Mouse (Mus musculus): ENCODE results near the gene Tmem41a. TPM values are rescaled to one million over a fixed set of nuclear protein-coding genes. Genes with fewer than 3 reads are reported as not detected.
"Not testable (repeated sequence)": the region's sequence is repeated elsewhere in the genome, so short reads cannot be mapped to it uniquely, and the experiment has no call there.

The Tmem41a gene
- total RNA-seq (2015; ENCODE audit: low replicate concordance) (2.1 and 8.6 TPM in 2 replicates), total RNA-seq (2017; ENCODE audit: low replicate concordance) (3.8 and 4.1 TPM in 2 replicates)

DNA sequence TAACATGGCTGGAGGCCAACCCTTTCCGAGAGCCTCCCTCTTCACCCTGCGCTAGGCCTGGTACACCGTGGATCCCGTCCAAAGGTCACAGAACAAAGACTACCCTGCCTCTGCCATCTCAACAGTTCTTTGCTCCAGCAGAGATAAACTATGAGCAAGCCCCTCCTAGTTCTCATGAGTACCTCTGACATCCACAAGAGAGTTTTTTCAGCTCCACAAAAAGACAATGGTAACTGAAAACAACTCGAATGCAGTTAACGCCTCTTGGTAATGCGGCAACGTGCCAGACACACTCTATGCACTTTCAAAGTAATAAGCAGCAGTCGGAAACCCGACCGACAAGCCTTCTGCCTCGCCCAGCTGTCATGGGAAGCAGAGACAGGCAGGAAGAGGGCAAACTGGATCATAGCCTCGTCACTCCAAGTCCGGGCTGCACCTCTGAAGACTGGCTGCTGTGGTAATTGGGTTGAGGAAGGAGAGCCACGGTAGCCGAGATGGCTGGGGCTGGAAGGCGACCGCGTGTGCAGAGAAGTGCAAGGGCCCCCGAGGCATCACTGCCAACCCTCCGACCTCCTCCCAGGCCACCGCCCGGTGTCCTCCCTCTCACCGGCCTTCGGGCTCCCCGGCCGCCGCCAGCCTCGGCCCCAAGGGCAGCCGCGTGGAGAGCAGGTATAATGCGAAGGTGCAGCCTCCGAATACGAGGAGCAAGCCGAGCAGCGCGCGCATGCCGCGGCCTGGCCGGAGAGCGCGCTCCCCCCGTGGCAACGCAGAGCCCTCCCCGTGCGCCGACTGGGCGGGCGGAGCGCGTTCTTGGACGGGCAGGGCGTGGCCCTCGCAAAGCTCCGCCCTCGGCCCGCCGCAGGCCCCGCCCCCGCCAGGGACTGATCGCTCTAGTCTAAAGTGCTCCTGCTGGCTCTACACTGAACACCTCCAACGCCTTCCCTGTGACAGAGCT, at the start of gene Tmem41a:
Gene Tmem41a, minus strand, starts transcription at position 792 of the 955 bp plus-strand sequence.
- ATAC-seq (replicated peaks; ENCODE audit: low FRiP score, poor library complexity, severe bottlenecking) = peak; percentile 95

DNA sequence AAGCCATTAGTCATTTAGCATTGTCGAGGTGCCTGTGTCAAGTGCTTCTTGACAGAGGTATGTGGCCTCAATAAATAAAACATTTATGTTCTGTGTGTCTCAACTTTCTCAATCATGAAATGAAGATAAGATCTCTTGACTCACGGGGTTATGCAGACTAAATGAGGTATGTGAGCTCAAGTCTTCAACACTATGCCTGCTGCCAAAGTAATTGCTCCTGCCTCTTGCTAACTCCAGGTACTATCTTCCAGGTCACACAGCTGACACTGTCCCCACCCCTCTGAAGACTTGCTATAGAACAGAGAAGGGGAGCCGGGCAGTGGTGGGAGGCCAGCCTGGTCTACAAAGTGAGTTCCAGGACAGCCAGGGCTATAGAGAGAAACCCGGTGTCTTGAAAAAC, 49.0 kb upstream of the Tmem41a start:
- peak; percentile 53 for ATAC-seq (replicated peaks; ENCODE audit: low FRiP score, poor library complexity, severe bottlenecking)

DNA sequence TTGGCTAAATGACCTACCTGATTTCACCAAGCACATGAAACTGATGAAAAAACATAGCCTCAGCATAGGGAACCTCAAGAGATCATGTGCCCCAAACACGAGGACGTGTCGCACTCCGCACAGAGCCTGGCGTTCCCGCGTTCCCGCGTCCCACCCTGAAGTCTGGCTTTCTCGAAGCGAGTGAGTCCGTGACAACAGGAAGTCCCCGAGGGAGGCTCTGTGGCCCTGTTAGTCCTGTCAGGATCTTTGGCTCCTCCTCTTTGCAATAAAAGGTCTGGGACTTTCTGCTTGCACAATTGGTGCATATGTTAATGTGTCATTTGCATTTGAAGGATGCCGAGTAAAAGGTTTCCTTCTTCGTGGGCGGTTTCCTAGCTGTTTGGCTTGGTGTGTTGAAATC, 48.0 kb upstream of the Tmem41a start, which contains the start of gene Liph:
Gene Liph, minus strand, starts transcription at position 360 of the 400 bp plus-strand sequence.
- peak; percentile 38 for ATAC-seq (replicated peaks; ENCODE audit: low FRiP score, poor library complexity, severe bottlenecking)

DNA sequence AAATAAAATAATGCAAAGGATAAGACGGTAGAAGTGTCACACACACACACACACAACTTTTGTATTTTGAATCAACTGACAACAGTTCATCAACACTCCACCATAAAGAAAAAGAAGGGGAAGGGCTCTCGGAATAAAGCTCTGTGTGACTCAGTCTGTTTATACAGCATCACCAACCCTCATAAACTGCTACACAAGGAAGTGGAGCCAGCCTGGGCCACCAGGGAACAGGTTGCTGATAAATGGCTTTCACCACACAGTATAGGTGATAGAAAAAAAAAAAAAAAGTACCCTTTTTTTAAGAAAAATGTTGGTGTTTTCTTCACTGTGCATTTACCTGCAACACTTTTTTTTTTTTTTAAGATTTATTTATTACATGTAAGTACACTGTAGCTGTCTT, 44.4 kb upstream of the Tmem41a start:
- no peak for ATAC-seq (replicated peaks; ENCODE audit: low FRiP score, poor library complexity, severe bottlenecking)

DNA sequence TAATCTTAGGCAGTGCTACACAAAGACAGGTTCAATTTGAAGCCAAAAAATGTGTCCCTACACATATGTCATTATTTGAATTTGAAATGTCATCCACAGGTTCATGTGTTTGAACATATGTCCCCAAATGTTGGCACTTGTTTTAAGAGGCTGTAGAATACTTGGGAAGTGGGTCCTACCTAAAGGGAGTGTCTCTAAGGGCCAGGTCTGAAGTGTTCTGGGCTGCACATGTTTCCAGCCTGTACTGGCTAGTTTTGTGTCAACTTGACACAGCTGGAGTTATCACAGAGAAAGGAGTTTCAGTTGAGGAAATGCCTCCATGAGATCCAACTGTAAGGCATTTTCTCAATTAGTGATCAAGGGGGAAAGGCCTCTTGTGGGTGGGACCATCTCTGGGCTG, 43.5 kb upstream of the Tmem41a start:
- not testable (repeated sequence) for ATAC-seq (replicated peaks; ENCODE audit: low FRiP score, poor library complexity, severe bottlenecking)

DNA sequence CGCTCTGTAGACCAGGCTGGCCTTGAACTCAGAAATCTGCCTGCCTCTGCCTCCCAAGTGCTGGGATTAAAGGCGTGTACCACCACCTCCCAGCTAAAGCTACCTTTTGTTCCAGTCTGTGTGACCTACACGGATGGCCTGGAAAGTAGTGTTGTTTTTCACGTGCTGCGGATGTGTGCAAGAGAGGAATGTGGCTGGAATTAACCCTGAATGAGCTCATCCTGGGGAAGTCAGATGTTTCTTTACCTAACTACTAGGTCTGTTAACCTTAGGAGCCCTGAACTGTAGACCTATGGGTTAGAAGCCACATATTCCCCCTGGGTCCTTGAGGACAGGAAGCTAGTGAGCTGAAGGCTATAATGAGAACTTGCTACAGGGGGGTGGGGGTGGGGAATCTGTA, 40.6 kb upstream of the Tmem41a start:
- no peak for ATAC-seq (replicated peaks; ENCODE audit: low FRiP score, poor library complexity, severe bottlenecking)

DNA sequence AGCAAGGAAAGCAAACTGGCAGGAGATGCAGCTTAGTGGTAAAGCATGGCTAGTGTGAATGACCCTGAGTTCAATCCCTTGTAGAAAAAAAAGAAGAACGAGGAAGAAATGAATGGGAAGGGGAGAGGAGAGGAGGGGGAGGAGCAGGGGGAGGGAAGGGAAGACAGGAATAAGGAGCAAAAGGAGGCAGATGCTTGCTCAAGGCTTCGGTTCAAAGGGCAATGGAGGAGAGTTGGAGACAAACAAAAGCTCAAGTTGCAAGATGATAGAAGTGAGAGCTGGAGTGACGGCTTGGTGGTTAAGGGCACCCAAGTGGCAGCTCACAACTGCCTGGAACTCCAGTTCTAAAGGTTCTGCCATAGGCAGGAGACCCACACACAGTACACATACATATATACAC, 38.8 kb upstream of the Tmem41a start:
- no peak for ATAC-seq (replicated peaks; ENCODE audit: low FRiP score, poor library complexity, severe bottlenecking)

DNA sequence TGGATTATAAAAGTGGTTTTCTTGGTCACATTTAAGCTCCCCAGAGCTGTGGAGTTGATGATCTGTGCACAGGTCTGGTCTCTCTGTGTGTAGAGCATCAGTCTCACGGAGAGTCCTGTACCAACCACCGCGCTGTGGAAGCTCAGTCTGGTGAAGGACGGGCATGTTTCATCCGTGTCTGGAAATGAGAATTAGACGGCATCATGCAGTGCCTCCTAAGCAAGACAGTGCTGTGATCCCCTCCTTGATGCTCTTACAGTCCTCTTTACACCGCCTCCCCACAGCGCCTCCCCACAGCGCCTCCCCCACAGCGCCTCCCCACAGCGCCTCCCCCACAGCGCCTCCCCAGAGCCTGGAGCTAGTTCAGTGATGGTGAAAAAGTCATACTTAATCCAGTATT, 36.7 kb upstream of the Tmem41a start:
- ATAC-seq (replicated peaks; ENCODE audit: low FRiP score, poor library complexity, severe bottlenecking) = no peak

DNA sequence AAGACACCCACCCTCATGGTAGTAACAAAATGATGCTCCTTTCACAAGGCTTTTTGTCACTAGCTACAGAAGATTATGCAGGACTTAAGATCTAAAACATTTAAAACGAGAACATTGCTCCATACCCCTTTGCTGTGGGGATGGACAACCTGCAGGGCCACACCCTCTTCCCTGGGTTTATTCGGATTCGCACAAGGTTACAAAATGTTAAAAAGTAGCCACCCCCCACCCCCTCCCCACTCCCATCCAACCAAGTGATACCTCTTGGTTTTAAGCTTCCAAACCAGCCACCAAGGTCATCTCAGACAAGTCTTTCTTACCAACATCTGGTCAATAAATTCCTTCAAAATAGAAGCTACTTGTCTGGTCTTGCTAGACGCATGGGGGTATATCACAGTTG, 36.2 kb upstream of the Tmem41a start:
- ATAC-seq (replicated peaks; ENCODE audit: low FRiP score, poor library complexity, severe bottlenecking) = no peak

DNA sequence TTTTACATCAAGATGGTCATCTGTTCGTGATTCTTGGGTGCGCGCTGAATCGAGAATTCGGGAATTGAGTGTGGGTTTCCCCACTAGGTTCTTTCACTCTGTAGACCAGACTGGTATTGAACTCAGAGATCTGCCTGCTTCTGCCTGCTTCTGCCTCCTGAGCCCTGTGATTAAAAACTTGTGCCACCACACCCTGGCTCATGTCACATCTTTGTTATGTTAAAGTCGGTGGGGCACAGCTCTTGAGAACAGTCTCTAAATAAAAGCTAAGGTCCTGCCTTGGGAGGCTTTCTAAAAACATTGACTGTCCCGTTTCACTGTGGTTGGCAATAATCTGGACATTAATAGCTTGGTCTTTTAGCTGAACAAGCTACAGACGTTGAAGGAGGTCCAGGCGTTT, 35.8 kb upstream of the Tmem41a start:
- no peak for ATAC-seq (replicated peaks; ENCODE audit: low FRiP score, poor library complexity, severe bottlenecking)

DNA sequence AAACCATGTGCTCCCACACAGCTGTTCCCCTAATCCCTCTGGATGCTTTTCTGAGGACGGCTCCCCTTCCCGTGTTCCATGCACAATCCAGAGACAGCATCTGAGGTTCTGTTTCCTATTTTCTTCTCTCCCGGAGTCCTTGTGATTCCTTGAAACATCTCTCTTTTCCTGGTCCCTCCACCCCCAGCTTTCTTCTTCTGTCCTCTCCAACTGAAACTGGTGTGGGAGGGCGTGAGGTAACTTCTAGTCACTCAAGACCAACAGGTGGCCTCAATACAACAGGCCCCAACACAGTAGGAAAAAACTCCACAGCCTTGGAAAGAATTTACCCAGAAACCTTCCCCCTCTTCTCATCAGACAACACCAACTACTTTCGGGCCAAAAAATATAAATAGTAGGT, 30.0 kb upstream of the Tmem41a start:
- ATAC-seq (replicated peaks; ENCODE audit: low FRiP score, poor library complexity, severe bottlenecking) = no peak

DNA sequence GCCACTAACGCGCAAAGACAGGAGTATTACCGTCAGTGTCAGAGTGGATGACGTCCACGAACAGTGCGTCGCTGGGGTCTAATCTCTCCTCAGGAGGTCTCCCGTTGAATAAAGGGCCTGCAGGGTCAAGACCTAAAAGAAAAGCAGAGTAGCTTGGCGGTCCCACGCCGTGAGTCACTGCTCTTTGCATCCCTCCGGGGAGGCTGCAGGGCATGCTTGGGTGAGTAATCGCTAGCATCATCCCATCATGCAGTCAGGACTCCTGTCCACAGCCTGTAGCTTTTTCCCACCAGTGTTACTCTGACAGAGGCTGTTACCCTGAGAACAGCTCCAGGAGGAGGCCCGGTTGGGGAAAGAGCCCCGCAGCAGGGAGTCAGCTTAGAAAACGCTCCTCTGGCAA, 28.9 kb upstream of the Tmem41a start:
- ATAC-seq (replicated peaks; ENCODE audit: low FRiP score, poor library complexity, severe bottlenecking) = no peak

DNA sequence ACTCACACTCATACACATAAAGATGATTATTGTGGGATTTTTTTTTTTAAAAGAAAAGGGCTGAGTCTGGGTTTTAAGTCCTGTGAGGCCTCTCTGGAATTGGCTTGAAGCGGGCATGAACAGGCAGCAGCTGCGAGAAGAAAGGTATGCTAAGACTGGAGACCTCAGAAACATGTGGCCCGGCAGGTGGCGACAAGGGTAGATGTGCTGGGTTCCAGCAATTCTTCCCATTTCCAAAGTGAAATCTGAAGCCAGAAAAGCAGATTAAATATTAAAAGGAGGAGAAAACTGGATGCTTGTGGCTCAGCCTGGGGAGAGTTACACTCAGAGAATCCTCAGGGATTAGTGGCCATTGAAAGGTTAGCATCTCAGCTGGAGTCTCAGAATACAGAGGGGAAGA, 24.1 kb upstream of the Tmem41a start:
- ATAC-seq (replicated peaks; ENCODE audit: low FRiP score, poor library complexity, severe bottlenecking) = no peak

DNA sequence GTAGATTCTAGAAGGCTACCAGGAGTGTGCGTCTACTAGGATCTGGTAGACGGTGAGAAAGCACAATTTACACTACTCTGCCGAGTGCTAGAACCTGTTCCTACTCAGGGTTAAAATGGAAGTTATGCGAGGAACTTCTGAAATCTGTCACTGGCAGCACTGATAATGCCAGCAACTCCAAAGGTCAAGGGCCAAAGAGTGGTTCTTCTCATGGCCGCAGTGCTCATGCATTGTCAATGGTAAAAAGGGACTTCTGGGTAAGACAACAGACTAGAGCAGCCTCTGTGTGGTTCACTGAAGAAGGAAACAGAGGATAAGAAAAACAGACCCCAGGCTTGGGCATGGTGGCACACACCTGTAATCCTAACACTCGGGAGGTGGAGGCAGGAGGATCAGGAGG, 23.2 kb upstream of the Tmem41a start:
- no peak for ATAC-seq (replicated peaks; ENCODE audit: low FRiP score, poor library complexity, severe bottlenecking)

DNA sequence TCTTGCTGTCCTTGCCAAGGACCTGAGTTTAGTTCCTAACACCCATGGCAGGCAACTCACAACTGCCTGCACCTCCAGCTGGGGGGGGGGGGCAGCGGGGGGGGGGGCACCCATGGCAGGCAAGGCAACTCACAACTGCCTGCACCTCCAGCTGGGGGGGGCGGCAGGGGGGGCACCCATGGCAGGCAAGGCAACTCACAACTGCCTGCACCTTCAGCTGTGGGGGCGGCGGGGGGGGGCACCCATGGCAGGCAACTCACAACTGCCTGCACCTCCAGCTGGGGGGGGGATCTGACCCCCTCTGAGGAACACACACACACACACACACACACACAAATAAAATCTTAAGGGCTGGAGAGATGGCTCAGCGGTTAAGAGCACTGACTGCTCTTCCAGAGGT, 22.5 kb upstream of the Tmem41a start:
- no peak for ATAC-seq (replicated peaks; ENCODE audit: low FRiP score, poor library complexity, severe bottlenecking)

DNA sequence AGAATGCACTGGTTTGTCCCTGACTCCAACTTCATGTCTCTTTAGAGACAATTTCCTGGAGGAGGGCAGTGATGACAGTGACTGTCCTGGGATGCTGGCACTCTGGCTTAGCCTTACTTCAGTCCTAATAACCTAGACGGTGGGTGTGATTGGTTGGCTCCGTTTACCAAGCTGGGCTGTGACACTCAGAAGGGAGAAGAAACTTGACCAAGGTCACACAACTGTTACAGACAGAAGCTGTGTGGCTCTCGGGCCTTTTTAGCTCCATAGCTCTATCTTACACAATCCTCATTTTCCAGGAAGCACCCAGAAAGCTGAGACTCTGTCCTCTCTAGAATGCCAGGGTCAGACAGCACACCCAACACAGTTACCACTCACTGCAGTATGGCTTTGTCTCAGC, 18.2 kb upstream of the Tmem41a start:
- no peak for ATAC-seq (replicated peaks; ENCODE audit: low FRiP score, poor library complexity, severe bottlenecking)

DNA sequence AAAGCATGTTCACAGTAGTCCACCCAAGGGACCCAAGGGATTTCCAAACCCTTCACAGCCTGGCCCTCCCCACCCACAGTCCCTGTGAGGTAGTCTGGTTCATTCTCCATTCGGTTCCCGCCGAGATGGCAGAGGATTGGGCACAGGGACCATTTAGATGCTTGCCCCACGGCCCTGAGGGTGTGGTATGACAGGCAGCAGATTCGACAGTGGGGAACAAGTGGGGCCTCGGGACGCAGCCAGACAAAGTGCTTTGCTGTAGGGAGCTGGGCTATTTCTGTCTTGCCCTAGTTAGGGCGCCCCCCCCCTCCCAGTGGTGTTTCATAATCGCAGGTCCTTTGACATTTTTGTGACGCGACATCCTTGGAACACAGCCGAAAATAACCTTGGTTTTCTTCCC, 8.2 kb upstream of the Tmem41a start:
- ATAC-seq (replicated peaks; ENCODE audit: low FRiP score, poor library complexity, severe bottlenecking) = no peak

DNA sequence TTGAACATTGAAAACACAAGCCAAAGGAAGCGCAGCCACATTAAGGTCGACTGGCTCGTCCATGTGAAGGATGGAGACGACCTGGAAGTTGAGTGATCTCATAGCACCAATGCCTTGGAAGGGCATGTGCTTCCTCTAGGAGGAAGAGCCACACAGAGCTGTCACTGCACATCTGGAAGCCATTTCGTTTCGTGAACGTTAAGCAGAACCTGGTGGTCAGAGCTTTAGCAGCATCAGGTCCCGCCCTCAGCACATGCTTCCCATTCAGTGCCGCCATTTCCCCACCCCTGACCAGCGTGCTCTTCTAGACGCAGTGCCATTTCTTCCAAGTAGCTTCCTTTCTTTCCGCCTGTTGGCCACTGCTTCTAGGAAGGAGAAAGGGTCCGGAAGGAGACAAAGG, 18.9 kb downstream of the Tmem41a start:
- ATAC-seq (replicated peaks; ENCODE audit: low FRiP score, poor library complexity, severe bottlenecking) = no peak

DNA sequence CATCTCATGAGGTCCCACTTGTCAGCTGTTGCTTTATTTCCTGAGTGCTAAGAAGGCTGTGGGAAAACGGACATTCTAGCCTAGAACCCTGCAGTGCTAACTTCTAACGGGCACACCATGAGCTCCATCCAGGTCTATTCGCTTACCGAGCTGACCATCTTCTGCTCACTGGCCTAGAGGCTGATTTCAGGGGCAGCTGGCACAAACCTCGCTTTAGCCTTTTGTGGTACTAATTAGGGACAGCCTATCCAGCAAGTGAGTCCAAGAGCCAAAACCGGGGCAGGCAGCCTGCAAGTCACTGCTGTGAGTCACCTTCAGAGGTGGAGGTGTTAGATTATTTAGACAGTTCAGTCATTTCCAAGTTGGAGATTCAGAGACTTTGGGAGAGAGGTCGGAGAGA, 30.7 kb downstream of the Tmem41a start:
- no peak for ATAC-seq (replicated peaks; ENCODE audit: low FRiP score, poor library complexity, severe bottlenecking)

DNA sequence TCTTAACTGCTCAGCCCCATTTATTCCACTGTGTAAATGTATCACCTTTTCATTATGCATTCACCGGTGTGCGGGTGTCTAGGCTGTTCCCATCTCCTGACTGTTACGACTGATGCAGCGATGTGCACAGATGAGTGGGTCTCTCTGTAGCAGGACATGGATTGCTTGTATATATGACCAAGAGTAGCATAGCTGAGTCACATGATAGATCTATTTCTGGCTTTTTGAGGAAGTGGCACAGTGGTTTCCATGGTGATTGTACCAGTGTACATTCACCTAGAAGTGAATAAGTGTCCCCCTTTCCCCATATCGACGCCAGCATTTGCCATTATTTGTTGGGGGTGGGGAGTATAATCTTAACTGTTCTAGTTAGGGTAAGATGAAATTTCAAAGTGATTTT, 34.0 kb downstream of the Tmem41a start:
- ATAC-seq (replicated peaks; ENCODE audit: low FRiP score, poor library complexity, severe bottlenecking) = no peak

DNA sequence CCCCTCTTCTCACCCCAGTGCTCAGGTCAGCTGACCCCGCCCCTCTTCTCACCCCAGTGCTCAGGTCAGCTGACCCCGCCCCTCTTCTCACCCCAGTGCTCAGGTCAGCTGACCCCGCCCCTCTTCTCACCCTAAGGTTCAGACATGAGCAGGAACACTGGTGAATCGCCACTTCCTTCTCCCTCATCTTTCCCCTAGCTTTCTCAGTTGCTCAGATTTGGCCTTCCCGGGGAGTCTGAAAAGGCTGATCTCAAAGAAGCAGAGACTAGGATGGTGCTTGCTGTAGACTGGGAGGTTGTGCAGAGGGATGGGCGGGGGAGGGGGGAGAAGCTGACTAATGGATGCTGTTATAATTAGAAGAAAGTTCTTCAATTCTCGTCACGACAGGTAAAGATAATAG, 38.4 kb downstream of the Tmem41a start:
- not testable (repeated sequence) for ATAC-seq (replicated peaks; ENCODE audit: low FRiP score, poor library complexity, severe bottlenecking)

DNA sequence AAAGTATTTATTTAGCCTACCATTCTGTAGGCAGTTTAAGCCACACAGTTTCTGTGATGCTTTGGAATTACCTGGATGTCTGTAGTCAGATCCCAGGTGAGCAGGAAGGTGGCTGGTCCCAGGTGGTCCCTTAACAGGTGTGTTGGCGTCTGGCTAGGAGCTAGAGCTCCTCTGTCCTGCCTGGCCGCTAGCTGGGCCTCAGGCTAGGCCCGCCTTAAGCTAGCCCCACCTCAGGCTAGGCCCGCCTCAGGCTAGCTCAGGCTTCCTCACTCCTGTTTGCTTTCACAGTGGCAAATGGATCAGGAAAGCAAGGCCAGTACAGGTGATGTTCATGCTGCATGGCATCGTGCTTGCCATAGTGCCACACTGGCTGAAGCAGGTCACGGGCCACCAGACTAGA, 40.5 kb downstream of the Tmem41a start:
- ATAC-seq (replicated peaks; ENCODE audit: low FRiP score, poor library complexity, severe bottlenecking) = no peak

All from erythroid progenitor cell, adult 5-6 weeks (primary cell).